Mouse (Mus musculus): ENCODE results near the gene Cachd1.

Gene Cachd1

GRCm38 (mm10) chr4:100922816-100923554, 146.5 kb downstream of the Cachd1 start:
- peak; percentile 76 to 80 for DNase-seq

- no peak for DNase-seq
Measured at GRCm38 (mm10) chr4:100923598-100923997, 147.1 kb downstream of the Cachd1 start.

- DNase-seq, result no peak
Measured at GRCm38 (mm10) chr4:100924276-100924675, 147.8 kb downstream of the Cachd1 start.

GRCm38 (mm10) chr4:100925153-100925552, 148.7 kb downstream of the Cachd1 start:
- no peak for DNase-seq

- no peak for DNase-seq
Measured at GRCm38 (mm10) chr4:100926608-100927007, 150.1 kb downstream of the Cachd1 start.

- DNase-seq, result no peak
Measured at GRCm38 (mm10) chr4:100927059-100927458, 150.6 kb downstream of the Cachd1 start.

- DNase-seq, result no peak
Measured at GRCm38 (mm10) chr4:100943689-100944088, 167.2 kb downstream of the Cachd1 start.

GRCm38 (mm10) chr4:100944276-100944675, 167.8 kb downstream of the Cachd1 start:
- DNase-seq, result no peak

- no peak for DNase-seq
Measured at GRCm38 (mm10) chr4:100945171-100945899, 168.9 kb downstream of the Cachd1 start.

- no peak for DNase-seq
Measured at GRCm38 (mm10) chr4:100948494-100949425, 172.3 kb downstream of the Cachd1 start.

- DNase-seq, result no peak
Measured at GRCm38 (mm10) chr4:100950316-100950715, 173.8 kb downstream of the Cachd1 start.

GRCm38 (mm10) chr4:100951876-100952275, 175.4 kb downstream of the Cachd1 start:
- no peak for DNase-seq

GRCm38 (mm10) chr4:100963341-100963740, 186.9 kb downstream of the Cachd1 start:
- DNase-seq, result no peak

- no peak for DNase-seq
Measured at GRCm38 (mm10) chr4:100963796-100964195, 187.3 kb downstream of the Cachd1 start.

- DNase-seq, result no peak
Measured at GRCm38 (mm10) chr4:100967703-100968392, 191.4 kb downstream of the Cachd1 start.

GRCm38 (mm10) chr4:100973641-100974454, 197.4 kb downstream of the Cachd1 start:
- DNase-seq, result no peak

GRCm38 (mm10) chr4:100974455-100975035, 198.1 kb downstream of the Cachd1 start:
- DNase-seq, result no peak

- DNase-seq, result no peak
Measured at GRCm38 (mm10) chr4:100977522-100977921, 201.0 kb downstream of the Cachd1 start.

GRCm38 (mm10) chr4:100987187-100987586, 210.7 kb downstream of the Cachd1 start:
- no peak for DNase-seq

- DNase-seq, result no peak
Measured at GRCm38 (mm10) chr4:100988231-100988799, 211.8 kb downstream of the Cachd1 start.

GRCm38 (mm10) chr4:100990996-100991395, 214.5 kb downstream of the Cachd1 start:
- DNase-seq, result peak in 1 of 2 experiments; percentile 57
